19 mouse cellular contexts compared by ENCODE assay signal in genomic region chr10:76956200-76956599, GRCm38 (mm10). TPM values are rescaled to one million over a fixed set of nuclear protein-coding genes. Genes with fewer than 3 reads are reported as not detected.
A peak's percentile ranks its signal among the peaks of the same experiment; 100 is the strongest.
DNase-seq lines count a peak whose midpoint lies in the region; ATAC-seq and TF ChIP-seq lines count a peak whose summit lies in the region.
"Had no signal": no experiment of that assay in that cellular context is flagged by ENCODE, and none has a peak within 500 bp of the region (broad histone marks: within the 10 kb centered on the region; RNA-seq: fewer than 3 reads in every experiment).

No protein-coding gene starts in this region.

- no peak for TF ChIP-seq CTCF in Patski (IDR thresholded peaks at IDR 0.05)

- no peaks in the 10 kb centered on the region for H3K9me3 ChIP-seq in kidney, embryonic 16.5 days (ENCODE audit: low read length)
- H3K9me3 ChIP-seq: intestine, embryonic 15.5 days; midbrain, embryonic 15.5 days had no signal

- ATAC-seq in Patski, result peak; percentile 35
- peak; percentile 92 for ATAC-seq in kidney, embryonic 16.5 days (ENCODE audit: low FRiP score, low TSS enrichment)
- ATAC-seq: forebrain, postnatal 0 days; intestine, embryonic 15.5 days; lung, postnatal 0 days; midbrain, embryonic 15.5 days had no signal

- in situ Hi-C loops in Patski (cut with MboI; ENCODE audit: low pct_unique_long_range_greater_than_20kb), result no loop called here

- CTCF ChIA-PET in Patski (lab: Charles Lee), result no interaction called here

- H3K9ac ChIP-seq in kidney, embryonic 16.5 days (replicated peaks; ENCODE audit: low read length), result no peak overlapping the region
- H3K9ac ChIP-seq: forebrain, postnatal 0 days; hindbrain, embryonic 14.5 days; intestine, embryonic 15.5 days; midbrain, embryonic 15.5 days had no signal

- DNase-seq in kidney, adult 18-20 months, result peak; percentile 21
- DNase-seq in kidney, adult 11 months, result no peak
- DNase-seq in Patski (ENCODE audit: low read depth, low spot score), result no peak
- DNase-seq in thymus, postnatal 10 days (ENCODE audit: low spot score in 2 of 2), result peak; percentile 28 to 38
- no peak for DNase-seq in right cerebral cortex, postnatal 36 days (ENCODE audit: low spot score in 2 of 2)
- no peak for DNase-seq in layer of hippocampus, adult 9-11 months
- DNase-seq: adrenal gland, adult 2 months; cerebellum, adult 9-10 months; forebrain, postnatal 0 days; heart, postnatal 10 days; left cerebral cortex, postnatal 4 days; liver had no signal

- peak overlapping the region; percentile 37; the same call in 1 of the 2 replicates for H3K27ac ChIP-seq in kidney, embryonic 16.5 days (ENCODE audit: low read length)
- H3K27ac ChIP-seq: hindbrain, embryonic 14.5 days; intestine, embryonic 15.5 days; left cerebral cortex, adult 2 months; midbrain, embryonic 15.5 days had no signal

- H3K4me1 ChIP-seq in kidney, embryonic 16.5 days (ENCODE audit: insufficient read depth, low read length), result peaks cover 17% of the 10 kb centered on the region

- WGBS in kidney, embryonic 16.5 days, result 24% methylated on average over 6 of the region's 6 CpGs

- no peak overlapping the region; the same call in 1 of the 2 replicates for H3K4me2 ChIP-seq in kidney, embryonic 16.5 days (replicated peaks; ENCODE audit: low read depth, low read length)
- H3K4me2 ChIP-seq: heart, embryonic 11.5 days; hindbrain, embryonic 14.5 days; intestine, embryonic 15.5 days; midbrain, embryonic 15.5 days had no signal

- no peak overlapping the region for H3K4me3 ChIP-seq in kidney, embryonic 16.5 days (ENCODE audit: low read length)
- H3K4me3 ChIP-seq: intestine, embryonic 15.5 days; left cerebral cortex, adult 2 months; midbrain, embryonic 15.5 days had no signal

- no peaks in the 10 kb centered on the region for H3K27me3 ChIP-seq in Patski
- H3K27me3 ChIP-seq in kidney, embryonic 16.5 days (ENCODE audit: insufficient read depth, low read length), result no peaks in the 10 kb centered on the region
- H3K27me3 ChIP-seq: intestine, embryonic 15.5 days; midbrain, embryonic 15.5 days had no signal

- POLR2A ChIA-PET in Patski (lab: Charles Lee), result no interaction called here

- no peaks in the 10 kb centered on the region for H3K36me3 ChIP-seq in kidney, embryonic 16.5 days (ENCODE audit: insufficient read depth, low read length)
- H3K36me3 ChIP-seq: intestine, embryonic 15.5 days; midbrain, embryonic 15.5 days had no signal

RNA-seq across cellular contexts. Expression of gene Pcbp3, which starts 5.5 kb away (rescaled TPM):
- 31.4 TPM for polyA plus RNA-seq in Patski (2021)
- 53.2 and 54.4 TPM in 2 replicates for polyA plus RNA-seq in kidney, embryonic 16.5 days (2015; fragmentation: Nextera tagmentation; extraction: Ambion mirVana)

Comparison
In these comparisons a context has a peak if more than half of its experiments do, and no peak if none do; other contexts are left out.
1. DNase-seq: peak in kidney, adult 18-20 months (single experiment) and thymus, postnatal 10 days (2 of 2); none in kidney, adult 11 months (single experiment), Patski (single experiment), right cerebral cortex, postnatal 36 days (0 of 2) and layer of hippocampus, adult 9-11 months (single experiment).